Mouse (Mus musculus) liver, embryonic 15.5 days (tissue): Measurements from ENCODE around the gene Gm14597. TPM values are rescaled to one million over a fixed set of nuclear protein-coding genes. Genes with fewer than 3 reads are reported as not detected.
"Not testable (repeated sequence)": the region's sequence is repeated elsewhere in the genome, so short reads cannot be mapped to it uniquely, and the experiment has no call there.

Source experiments
- ATAC-seq: fragments of 200-750 bp; cut with Nextera tagmentation; 2 replicates; pipeline ENCODE4 v1.8.0; 2017; ENCODE audit warnings: moderate number of reproducible peaks, mild to moderate bottlenecking, moderate library complexity; ENCODE audit not compliant: insufficient read depth
- H3K27ac ChIP-seq: fragments of 300-500 bp; sonication (generic); replicated peaks from 2 replicates; pipeline ENCODE4 v1.5.1; 2015; ENCODE audit warnings: mild to moderate bottlenecking, inconsistent platforms
- H3K27me3 ChIP-seq: fragments of 300-500 bp; sonication (generic); 2 replicates; pipeline ENCODE4 v1.6.1; 2015; ENCODE audit warnings: mild to moderate bottlenecking, inconsistent platforms
- H3K36me3 ChIP-seq: fragments of 300-500 bp; sonication (generic); replicated peaks from 2 replicates; pipeline ENCODE4 v1.6.1; 2015; ENCODE audit warnings: moderate library complexity, mild to moderate bottlenecking, inconsistent platforms
- H3K4me1 ChIP-seq: fragments of 300-500 bp; sonication (generic); replicated peaks from 2 replicates; pipeline ENCODE4 v1.6.1; 2015; ENCODE audit warnings: inconsistent platforms
- H3K4me2 ChIP-seq: fragments of 300-500 bp; sonication (generic); 2 replicates; pipeline ENCODE4 v1.6.1; 2015; ENCODE audit warnings: moderate library complexity, mild to moderate bottlenecking, inconsistent platforms
- H3K4me3 ChIP-seq: fragments of 300-500 bp; sonication (generic); replicated peaks from 2 replicates; pipeline ENCODE4 v1.5.1; 2015; ENCODE audit warnings: mild to moderate bottlenecking, inconsistent platforms
- H3K9ac ChIP-seq: fragments of 300-500 bp; sonication (generic); 2 replicates; pipeline ENCODE4 v1.6.1; 2015; ENCODE audit warnings: moderate library complexity, mild to moderate bottlenecking, inconsistent platforms
- H3K9me3 ChIP-seq: fragments of 300-500 bp; sonication (generic); replicated peaks from 2 replicates; pipeline ENCODE4 v1.6.1; 2016; ENCODE audit warnings: inconsistent platforms
- WGBS: fragments of 180-500 bp; shearing (Covaris S2); methylation state at CpG from one replicate; pipeline ENCODE4 v1.1.7; 2015; ENCODE audit warnings: mixed read lengths; ENCODE audit not compliant: insufficient replicate concordance; 5-methylcytosine and 5-hydroxymethylcytosine counted together
- polyA plus RNA-seq: library from polyadenylated mRNA; unstranded; fragments of >200 nt; fragmentation: Nextera tagmentation; extraction: Ambion mirVana; gene quantifications from 2 replicates; pipeline ENCODE4 v1.2.1, GENCODE M21; 2015

The Gm14597 gene
- polyA plus RNA-seq, 1 experiment from 2014 or later, result not detected

GRCm38 (mm10) chrX:53606176-53606575, 2.6 kb downstream of the Gm14597 start:
- not testable (repeated sequence) for H3K27me3 ChIP-seq, H3K27ac ChIP-seq, H3K9me3 ChIP-seq, ATAC-seq, H3K4me1 ChIP-seq, H3K4me2 ChIP-seq, H3K9ac ChIP-seq, H3K4me3 ChIP-seq, H3K36me3 ChIP-seq
- 30% methylated on average over 1 of the region's 1 CpGs for WGBS

GRCm38 (mm10) chrX:53599993-53600392, 8.8 kb downstream of the Gm14597 start:
- not testable (repeated sequence) for H3K9ac ChIP-seq, H3K4me1 ChIP-seq, H3K9me3 ChIP-seq, ATAC-seq, H3K27ac ChIP-seq, H3K4me2 ChIP-seq, H3K36me3 ChIP-seq, H3K4me3 ChIP-seq, H3K27me3 ChIP-seq
- WGBS, result 33% methylated on average over 2 of the region's 2 CpGs

GRCm38 (mm10) chrX:53583404-53583803, 25.4 kb downstream of the Gm14597 start:
- not testable (repeated sequence) for H3K27me3 ChIP-seq, H3K4me2 ChIP-seq, ATAC-seq, H3K9me3 ChIP-seq, H3K9ac ChIP-seq, H3K4me1 ChIP-seq, H3K36me3 ChIP-seq, H3K4me3 ChIP-seq, H3K27ac ChIP-seq
- 43% methylated on average over 3 of the region's 4 CpGs for WGBS

- H3K36me3 ChIP-seq, H3K4me2 ChIP-seq, ATAC-seq, H3K9ac ChIP-seq, H3K27me3 ChIP-seq, H3K27ac ChIP-seq, H3K4me1 ChIP-seq, H3K4me3 ChIP-seq, H3K9me3 ChIP-seq: not testable (repeated sequence)
- WGBS, result 58% methylated on average over 2 of the region's 4 CpGs
Observed at GRCm38 (mm10) chrX:53581407-53581806, 27.4 kb downstream of the Gm14597 start.

GRCm38 (mm10) chrX:53579311-53579710, 29.5 kb downstream of the Gm14597 start:
- Histone ChIP-seq H3K9me3 (no peaks in the 10 kb centered on the region), H3K4me3 (no peak overlapping the region), H3K9ac (no peak overlapping the region), H3K4me1 (no peaks in the 10 kb centered on the region), H3K27ac (no peak overlapping the region), H3K36me3 (no peaks in the 10 kb centered on the region), H3K27me3 (no peaks in the 10 kb centered on the region), H3K4me2 (no peak overlapping the region)
- 38% methylated on average over 1 of the region's 1 CpGs for WGBS
- ATAC-seq, result no peak

Other genes with a start within 250 kb of the Gm14597 start
- gene Mospd1, start 238.5 kb downstream of the Gm14597 start, polyA plus RNA-seq, result 30.7 and 36.4 TPM in 2 replicates
- not detected in 2 replicates for gene Etd, start 174.1 kb downstream of the Gm14597 start, polyA plus RNA-seq
- 2.2 and 3.1 TPM in 2 replicates for gene Rtl8c, start 947 bp downstream of the Gm14597 start, polyA plus RNA-seq
- 5.3 and 5.7 TPM in 2 replicates for gene Rtl8a, start 34.7 kb upstream of the Gm14597 start, polyA plus RNA-seq
- gene Rtl8b, start 61.4 kb upstream of the Gm14597 start, polyA plus RNA-seq, result 5.7 and 6.7 TPM in 2 replicates
- 0.06 and 0.10 TPM in 2 replicates for gene 4930502E18Rik, start 115.8 kb upstream of the Gm14597 start, polyA plus RNA-seq
- not detected in 2 replicates for gene 1700013H16Rik, start 148.9 kb upstream of the Gm14597 start, polyA plus RNA-seq
- not detected in 2 replicates for gene Zfp36l3, start 167.4 kb upstream of the Gm14597 start, polyA plus RNA-seq
- gene Xlr, start 188.7 kb upstream of the Gm14597 start, polyA plus RNA-seq, result 1.8 and 2.6 TPM in 2 replicates